Mouse (Mus musculus): ENCODE results near the gene Nop2. TPM values are rescaled to one million over a fixed set of nuclear protein-coding genes. Genes with fewer than 3 reads are reported as not detected.
A peak's percentile ranks its signal among the peaks of the same experiment; 100 is the strongest.

The Nop2 gene
- total RNA-seq, 2 experiments from 2014 or later: 29.5 TPM

GRCm38 (mm10) chr6:125166861-125167650, 35.3 kb downstream of the Nop2 start:
- peak in 1 of 2 experiments; percentile 41 for DNase-seq (ENCODE audit: extremely low spot score in 1 of 2, low spot score in 1 of 2)

GRCm38 (mm10) chr6:125168086-125168485, 36.4 kb downstream of the Nop2 start:
- no peak for DNase-seq (ENCODE audit: extremely low spot score in 1 of 2, low spot score in 1 of 2)

GRCm38 (mm10) chr6:125170194-125170593, 38.5 kb downstream of the Nop2 start:
- DNase-seq (ENCODE audit: extremely low spot score in 1 of 2, low spot score in 1 of 2): no peak

- DNase-seq (ENCODE audit: extremely low spot score in 1 of 2, low spot score in 1 of 2): no peak
Observed at GRCm38 (mm10) chr6:125172474-125172873, 40.8 kb downstream of the Nop2 start.

- no peak for DNase-seq (ENCODE audit: extremely low spot score in 1 of 2, low spot score in 1 of 2)
Observed at GRCm38 (mm10) chr6:125173256-125173655, 41.5 kb downstream of the Nop2 start.

- no peak for DNase-seq (ENCODE audit: extremely low spot score in 1 of 2, low spot score in 1 of 2)
Observed at GRCm38 (mm10) chr6:125175469-125175868, 43.8 kb downstream of the Nop2 start.

- no peak for DNase-seq (ENCODE audit: extremely low spot score in 1 of 2, low spot score in 1 of 2)
Observed at GRCm38 (mm10) chr6:125179601-125180000, 47.9 kb downstream of the Nop2 start.

GRCm38 (mm10) chr6:125182133-125182532, 50.4 kb downstream of the Nop2 start:
- DNase-seq (ENCODE audit: extremely low spot score in 1 of 2, low spot score in 1 of 2): no peak

GRCm38 (mm10) chr6:125186203-125186602, 54.5 kb downstream of the Nop2 start:
- no peak for DNase-seq (ENCODE audit: extremely low spot score in 1 of 2, low spot score in 1 of 2)

GRCm38 (mm10) chr6:125190816-125191215, 59.1 kb downstream of the Nop2 start:
- DNase-seq (ENCODE audit: extremely low spot score in 1 of 2, low spot score in 1 of 2): no peak

- peak; percentile 89 to 94 for DNase-seq (ENCODE audit: extremely low spot score in 1 of 2, low spot score in 1 of 2)
Observed at GRCm38 (mm10) chr6:125191332-125192015, 59.8 kb downstream of the Nop2 start, which contains the start of the genes Ncapd2 and Mrpl51. TSS of gene Ncapd2 (minus strand) at chr6:125191701. TSS of gene Mrpl51 (plus strand) at chr6:125191801.

GRCm38 (mm10) chr6:125192016-125192714, 60.5 kb downstream of the Nop2 start:
- DNase-seq (ENCODE audit: extremely low spot score in 1 of 2, low spot score in 1 of 2): peak; percentile 74 to 80

GRCm38 (mm10) chr6:125192841-125193240, 61.1 kb downstream of the Nop2 start:
- no peak for DNase-seq (ENCODE audit: extremely low spot score in 1 of 2, low spot score in 1 of 2)

- DNase-seq (ENCODE audit: extremely low spot score in 1 of 2, low spot score in 1 of 2): no peak
Observed at GRCm38 (mm10) chr6:125193390-125193789, 61.7 kb downstream of the Nop2 start.

Small RNA genes within 50 kb of the gene (microRNA-seq; reads per million reads assigned to microRNA genes)
- 2.4 to 5.0 reads per million in 2 experiments for gene Mir7045

Other genes starting within 250 kb of the Nop2 start
- under 1 TPM; 0.22 to 0.26 TPM for gene Cd4, start 243.7 kb upstream of the Nop2 start, total RNA-seq (2021)
- gene Lag3, start 220.2 kb upstream of the Nop2 start, total RNA-seq (2021): 1 to 10 TPM; 2.4 to 2.6 TPM
- 1,000 to 10,000 TPM; 1,178 to 1,233 TPM for gene Ptms, start 211.8 kb upstream of the Nop2 start, total RNA-seq (2021)
- gene Mlf2, start 200.5 kb upstream of the Nop2 start, total RNA-seq (2021): 100 to 1,000 TPM; 670 to 704 TPM
- 100 to 1,000 TPM; 144 to 151 TPM for gene Cops7a, start 166.4 kb upstream of the Nop2 start, total RNA-seq (2021)
- 100 to 1,000 TPM; 139 to 188 TPM for gene Pianp, start 135.2 kb upstream of the Nop2 start, total RNA-seq (2021)
- 10 to 100 TPM; 42.4 to 49.6 TPM for gene Zfp384, start 122.8 kb upstream of the Nop2 start, total RNA-seq (2021)
- gene Ing4, start 92.1 kb upstream of the Nop2 start, total RNA-seq (2021): 10 to 100 TPM; 61.4 to 61.5 TPM
- gene Acrbp, start 82.2 kb upstream of the Nop2 start, total RNA-seq (2021): 10 to 100 TPM in 1 of 2 experiments, 1 to 10 TPM in 1; 8.2 to 12.4 TPM
- gene Lpar5, start 64.0 kb upstream of the Nop2 start, total RNA-seq (2021): under 1 TPM; 0.35 to 0.96 TPM
- 100 to 1,000 TPM; 153 to 194 TPM for gene Chd4, start 35.9 kb upstream of the Nop2 start, total RNA-seq (2021)
- 10 to 100 TPM; 63.4 to 77.7 TPM for gene Iffo1, start 13.3 kb downstream of the Nop2 start, total RNA-seq (2021)
- 1,000 to 10,000 TPM; 2,323 to 2,636 TPM for gene Gapdh, start 34.6 kb downstream of the Nop2 start, total RNA-seq (2021)
- 10 to 100 TPM; 24.1 to 27.6 TPM for gene Ncapd2, start 59.8 kb downstream of the Nop2 start, total RNA-seq (2021)
- 10 to 100 TPM; 64.4 to 66.0 TPM for gene Mrpl51, start 59.9 kb downstream of the Nop2 start, total RNA-seq (2021)
- 10 to 100 TPM; 71.1 to 71.4 TPM for gene Vamp1, start 83.6 kb downstream of the Nop2 start, total RNA-seq (2021)
- gene Tapbpl, start 100.0 kb downstream of the Nop2 start, total RNA-seq (2021): 1 to 10 TPM; 2.5 to 3.3 TPM
- gene Cd27, start 105.1 kb downstream of the Nop2 start, total RNA-seq (2021): not detected
- gene Tuba3a, start 154.1 kb downstream of the Nop2 start, total RNA-seq (2021): not detected
- 10 to 100 TPM in 1 of 2 experiments, 1 to 10 TPM in 1; 8.7 to 10.2 TPM for gene Ltbr, start 182.0 kb downstream of the Nop2 start, total RNA-seq (2021)
- 1 to 10 TPM; 3.8 to 3.9 TPM for gene Scnn1a, start 188.8 kb downstream of the Nop2 start, total RNA-seq (2021)
- gene Tnfrsf1a, start 217.5 kb downstream of the Nop2 start, total RNA-seq (2021): 10 to 100 TPM; 11.2 to 12.5 TPM
- not detected for gene Plekhg6, start 248.9 kb downstream of the Nop2 start, total RNA-seq (2021)